Mouse (Mus musculus) mouse trophoblast stem cell (cell line): ENCODE results near the gene Il20.

ENCODE experiments used
- in situ Hi-C, 2 experiments: fragments of 300-500 bp; cut with MseI, MboI; formaldehyde crosslinking; loops; 2 replicates in 1 of 2; 3 replicates in 1 of 2; pipeline ENCODE4 v1.15.1; 2025

Gene Il20

GRCm38 (mm10) chr1:130911401-130912010 is at the start of gene Il20:
Il20 (minus strand) TSS chr1:130911451.
- in situ Hi-C loops: no loop called here

GRCm38 (mm10) chr1:130946920-130947319 is 35.7 kb upstream of the Il20 start:
- in situ Hi-C loops: no loop called here

GRCm38 (mm10) chr1:130941801-130942200 is 30.6 kb upstream of the Il20 start:
- in situ Hi-C loops: no loop called here

GRCm38 (mm10) chr1:130940065-130940687 is 28.9 kb upstream of the Il20 start, which contains the start of gene Il19:
Il19 (minus strand) TSS chr1:130940115.
- in situ Hi-C loops: no loop called here

- in situ Hi-C loops: no loop called here
Observed at GRCm38 (mm10) chr1:130938192-130938591, 26.9 kb upstream of the Il20 start.

- in situ Hi-C loops: no loop called here
Observed at GRCm38 (mm10) chr1:130937170-130937569, 25.9 kb upstream of the Il20 start.

- in situ Hi-C loops: no loop called here
Observed at GRCm38 (mm10) chr1:130936351-130936750, 25.1 kb upstream of the Il20 start.

GRCm38 (mm10) chr1:130926484-130926883 is 15.2 kb upstream of the Il20 start:
- in situ Hi-C loops: loop anchor here in 1 of 2 experiments (5.0 kb wide), 1 partner anchor 44 kb away; no protein-coding TSS in a partner anchor

- in situ Hi-C loops: no loop called here
Observed at GRCm38 (mm10) chr1:130918323-130918980, 7.2 kb upstream of the Il20 start.

GRCm38 (mm10) chr1:130902505-130902904 is 8.7 kb downstream of the Il20 start:
- in situ Hi-C loops: no loop called here

GRCm38 (mm10) chr1:130894468-130894867 is 16.8 kb downstream of the Il20 start:
- in situ Hi-C loops: no loop called here

- in situ Hi-C loops: no loop called here
Observed at GRCm38 (mm10) chr1:130893329-130894040, 17.8 kb downstream of the Il20 start.

- in situ Hi-C loops: no loop called here
Observed at GRCm38 (mm10) chr1:130892446-130892845, 18.8 kb downstream of the Il20 start.

- in situ Hi-C loops: no loop called here
Observed at GRCm38 (mm10) chr1:130887354-130887753, 23.9 kb downstream of the Il20 start, which contains the start of gene Il24. Il24 (minus strand) TSS chr1:130887454.

GRCm38 (mm10) chr1:130883146-130883545 is 28.1 kb downstream of the Il20 start:
- in situ Hi-C loops: loop anchor here in 1 of 2 experiments (5.0 kb wide), 1 partner anchor 44 kb away; no protein-coding TSS in a partner anchor

GRCm38 (mm10) chr1:130879927-130880326 is 31.3 kb downstream of the Il20 start:
- in situ Hi-C loops: loop anchor here (5.0 kb wide), 3 partner anchors 47 to 177 kb away; no protein-coding TSS in a partner anchor

GRCm38 (mm10) chr1:130877889-130878614 is 33.2 kb downstream of the Il20 start:
- in situ Hi-C loops: loop anchor here in 1 of 2 experiments (5.0 kb wide), 2 partner anchors 109 to 179 kb away; no protein-coding TSS in a partner anchor

GRCm38 (mm10) chr1:130876931-130877509 is 34.2 kb downstream of the Il20 start:
- in situ Hi-C loops: loop anchor here in 1 of 2 experiments (5.0 kb wide), 2 partner anchors 110 to 180 kb away; no protein-coding TSS in a partner anchor

- in situ Hi-C loops: loop anchor here in 1 of 2 experiments (5.0 kb wide), 2 partner anchors 111 to 181 kb away; no protein-coding TSS in a partner anchor
Observed at GRCm38 (mm10) chr1:130875910-130876309, 35.3 kb downstream of the Il20 start.

GRCm38 (mm10) chr1:130875139-130875538 is 36.1 kb downstream of the Il20 start:
- in situ Hi-C loops: loop anchor here in 1 of 2 experiments (5.0 kb wide), 2 partner anchors 112 to 182 kb away; no protein-coding TSS in a partner anchor
